Mouse (Mus musculus) heart, adult 2 months (tissue): Measurements from ENCODE around the gene Rps10. TPM values are rescaled to one million over a fixed set of nuclear protein-coding genes. Genes with fewer than 3 reads are reported as not detected.

Experiments
- DNase-seq, 2 experiments: peaks; one replicate each; pipeline ENCODE4 v3.0.0; 2021
- H3K27ac ChIP-seq: fragments of 200-600 bp; 2 replicates; pipeline ENCODE4 v1.8.1; 2022
- H3K27me3 ChIP-seq: fragments of 200-500 bp; 2 replicates; pipeline ENCODE4 v1.6.1; 2012; ENCODE audit warnings: mild to moderate bottlenecking, low read length, inconsistent platforms, mixed read lengths; ENCODE audit not compliant: control insufficient read depth, insufficient read depth
- H3K36me3 ChIP-seq: fragments of 200-500 bp; 2 replicates; pipeline ENCODE4 v1.6.1; 2012; ENCODE audit warnings: low read length, inconsistent platforms; ENCODE audit not compliant: control insufficient read depth, insufficient read depth
- H3K4me1 ChIP-seq: fragments of 200-500 bp; 2 replicates; pipeline ENCODE4 v1.6.1; 2011; ENCODE audit warnings: low read length; ENCODE audit not compliant: control insufficient read depth, insufficient read depth
- H3K4me3 ChIP-seq: fragments of 200-600 bp; 2 replicates; pipeline ENCODE4 v1.8.1; 2022
- H3K79me2 ChIP-seq: fragments of 200-500 bp; replicated peaks from 2 replicates; pipeline ENCODE4 v1.6.1; 2012; ENCODE audit warnings: mild to moderate bottlenecking, inconsistent platforms, low read length, moderate library complexity, mixed read lengths; ENCODE audit not compliant: control insufficient read depth, insufficient read depth
- H3K9ac ChIP-seq: fragments of 200-500 bp; 2 replicates; pipeline ENCODE4 v1.6.1; 2012; ENCODE audit warnings: low read depth, mild to moderate bottlenecking, control low read depth, inconsistent platforms, low read length, mixed read lengths
- CTCF ChIP-seq: fragments of 200-600 bp; IDR thresholded peaks from 2 replicates; pipeline ENCODE4 v1.8.1; 2022; ENCODE audit warnings: antibody characterized with exemption, mild to moderate bottlenecking, moderate library complexity
- EP300 ChIP-seq: fragments of 200-500 bp; IDR thresholded peaks from 2 replicates; pipeline ENCODE4 v1.6.1; 2011; ENCODE audit warnings: low read depth, low read length, control low read depth; ENCODE audit not compliant: insufficient read depth
- POLR2A ChIP-seq: fragments of 200-500 bp; IDR thresholded peaks from 2 replicates; pipeline ENCODE4 v1.6.1; 2011; ENCODE audit warnings: mild to moderate bottlenecking, low read depth, low read length, control low read depth; ENCODE audit not compliant: insufficient read depth
- WGBS: fragments of 180-500 bp; shearing (Covaris S2); methylation state at CpG from one replicate; pipeline ENCODE4 v1.1.7; 2018; 5-methylcytosine and 5-hydroxymethylcytosine counted together
- intact Hi-C: fragments of 180-260 bp; cut with DNase I; formaldehyde crosslinking; loops from one replicate; pipeline ENCODE4 v1.15.1; 2025
- polyA plus RNA-seq: library from polyadenylated mRNA; depleted of rRNA; stranded (reverse); fragments of >200 nt; gene quantifications from 2 replicates; pipeline ENCODE4 v1.2.3, GENCODE M21; 2012; rRNA removed
- total RNA-seq, 2 experiments: library from RNA; stranded (reverse); gene quantifications; 2 replicates each; pipeline ENCODE4 v1.2.3; 2021

Gene Rps10
- total and polyA plus RNA-seq, 3 experiments: 482 to 604 (median 529) TPM

DNA sequence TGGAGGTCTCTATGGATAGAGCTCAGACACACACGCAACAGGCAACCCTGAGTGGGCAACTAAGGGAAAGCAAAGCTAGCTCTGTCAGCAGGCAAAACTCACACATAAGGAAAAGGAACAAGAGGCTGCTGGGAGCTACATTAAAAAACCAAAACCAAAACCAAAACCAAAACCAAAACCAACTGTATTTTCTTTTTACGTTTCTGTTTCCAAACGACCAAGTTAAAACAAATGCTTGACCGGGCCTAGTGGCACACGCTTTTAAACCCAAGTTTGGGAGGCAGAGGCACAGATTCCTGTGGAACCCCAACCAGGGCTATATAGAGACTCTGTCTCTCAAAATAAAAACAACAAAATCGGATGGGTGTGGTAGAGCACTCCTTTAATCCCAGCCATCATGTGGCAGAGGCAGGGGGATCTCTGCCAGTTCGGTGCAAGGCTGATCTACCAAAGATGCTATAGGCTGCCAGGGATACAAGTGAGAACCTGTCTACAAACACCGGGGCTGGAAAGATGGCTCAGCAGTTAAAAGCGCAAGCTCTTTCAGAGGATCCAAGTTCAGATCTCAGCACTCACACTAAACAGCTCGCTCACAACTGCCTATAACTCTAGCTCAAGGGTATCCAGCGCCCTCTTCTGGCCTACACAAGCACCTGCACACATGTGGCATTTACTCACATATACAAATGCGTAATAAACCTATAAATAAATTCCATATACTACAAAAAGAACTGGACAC lies 44.5 kb downstream of the Rps10 start:
- no peak for TF ChIP-seq POLR2A
- peak; percentile 50 for TF ChIP-seq CTCF
- TF ChIP-seq EP300: no peak
- Histone ChIP-seq H3K4me1 (peaks cover 19% of the 10 kb centered on the region), H3K79me2 (no peaks in the 10 kb centered on the region; the same call in none of the 2 replicates), H3K36me3 (peaks cover 2% of the 10 kb centered on the region; the same call in 1 of the 2 replicates), H3K4me3 (peak overlapping the region; percentile 1; the same call in 1 of the 2 replicates), H3K27me3 (no peaks in the 10 kb centered on the region), H3K27ac (peak overlapping the region; percentile 52), H3K9ac (peak overlapping the region; percentile 54)
- intact Hi-C loops: no loop called here
- 64% methylated on average over 12 of the region's 12 CpGs for WGBS
- DNase-seq: no peak

DNA sequence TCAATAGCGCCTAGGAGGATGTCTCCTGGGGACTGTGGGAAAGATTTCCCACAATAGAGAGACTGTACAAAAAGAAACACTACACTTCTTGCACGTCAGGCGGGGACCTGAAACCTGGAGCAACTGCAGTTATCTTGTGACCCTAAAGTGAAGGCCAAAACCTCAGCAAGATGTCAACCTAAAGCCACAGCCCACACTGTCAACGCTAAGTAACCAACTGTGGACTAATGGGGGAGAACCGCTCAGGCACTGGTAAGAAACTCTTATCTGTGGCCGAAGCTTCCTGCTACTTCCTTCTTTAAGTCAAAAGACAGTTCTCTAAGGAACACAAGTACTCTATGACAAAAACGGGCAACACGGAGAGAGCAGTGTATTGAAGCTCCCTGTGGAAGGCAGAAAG lies 48.2 kb downstream of the Rps10 start:
- no peak for TF ChIP-seq POLR2A
- no peak for DNase-seq
- intact Hi-C loops: loop anchor here (5.0 kb wide), 1 partner anchor 34 kb away; the partner anchor contains the start of gene Nudt3
- H3K27me3 ChIP-seq: no peaks in the 10 kb centered on the region
- no peak overlapping the region for H3K4me3 ChIP-seq
- WGBS: 37% methylated on average over 8 of the region's 8 CpGs
- peaks cover 2% of the 10 kb centered on the region; the same call in 1 of the 2 replicates for H3K36me3 ChIP-seq
- no peaks in the 10 kb centered on the region; the same call in none of the 2 replicates for H3K79me2 ChIP-seq
- H3K9ac ChIP-seq: no peak overlapping the region; the same call in 1 of the 2 replicates
- H3K27ac ChIP-seq: peak overlapping the region; percentile 91
- H3K4me1 ChIP-seq: peaks cover 24% of the 10 kb centered on the region

DNA sequence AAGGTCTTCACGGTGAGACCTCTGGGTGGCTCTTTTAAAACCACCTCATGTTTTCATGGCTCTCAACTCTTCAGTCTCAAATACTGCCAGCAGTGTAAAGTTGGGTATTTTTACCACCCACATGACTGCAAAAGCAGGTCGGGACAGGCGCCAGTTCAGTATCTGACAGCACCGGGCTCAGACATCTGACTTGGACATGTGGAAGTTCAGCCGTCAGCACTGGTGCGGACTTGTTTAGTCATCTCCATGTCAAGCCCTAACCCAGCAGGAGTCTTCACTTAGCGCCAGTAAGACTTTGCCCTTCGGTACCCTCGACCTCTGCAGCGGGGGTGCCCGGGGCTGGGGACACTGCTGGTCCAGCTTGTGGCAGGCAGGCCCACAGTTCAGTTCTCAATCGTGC lies 49.2 kb downstream of the Rps10 start:
- Histone ChIP-seq H3K4me3 (no peak overlapping the region), H3K79me2 (no peaks in the 10 kb centered on the region; the same call in none of the 2 replicates), H3K36me3 (peaks cover 2% of the 10 kb centered on the region; the same call in 1 of the 2 replicates), H3K27me3 (no peaks in the 10 kb centered on the region), H3K27ac (peak overlapping the region; percentile 91), H3K4me1 (peaks cover 24% of the 10 kb centered on the region), H3K9ac (peak overlapping the region; percentile 50)
- intact Hi-C loops: loop anchor here (5.0 kb wide), 1 partner anchor 35 kb away; the partner anchor contains the start of gene Nudt3
- DNase-seq: peak; percentile 53 to 75
- TF ChIP-seq EP300 (peak; percentile 96), CTCF (no peak)
- 47% methylated on average over 12 of the region's 12 CpGs for WGBS

DNA sequence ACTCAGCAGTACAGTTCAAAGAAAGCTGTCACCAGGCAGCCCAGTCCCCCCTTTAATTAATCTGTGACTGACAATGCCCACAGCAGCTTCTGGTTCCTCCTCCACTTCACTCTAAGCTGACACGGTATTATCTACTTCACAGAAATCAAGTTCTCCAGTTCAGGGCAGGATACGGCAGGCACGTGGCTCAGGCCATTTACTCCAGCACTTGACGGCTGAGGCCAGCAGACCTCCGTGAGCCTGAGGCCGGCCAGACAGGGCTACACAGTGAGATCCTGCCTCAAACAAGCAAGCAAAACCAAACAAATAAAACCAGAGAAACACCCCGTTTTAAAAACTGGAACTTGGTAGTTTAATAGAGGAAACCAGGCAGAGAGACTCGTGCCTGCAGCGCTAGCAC lies 49.8 kb downstream of the Rps10 start:
- intact Hi-C loops: loop anchor here (5.0 kb wide), 1 partner anchor 36 kb away; the partner anchor contains the start of gene Nudt3
- Histone ChIP-seq H3K4me1 (peaks cover 21% of the 10 kb centered on the region), H3K27me3 (no peaks in the 10 kb centered on the region), H3K79me2 (no peaks in the 10 kb centered on the region; the same call in 1 of the 2 replicates), H3K36me3 (peaks cover 2% of the 10 kb centered on the region; the same call in 1 of the 2 replicates), H3K27ac (peak overlapping the region; percentile 91), H3K9ac (peak overlapping the region; percentile 50; the same call in 1 of the 2 replicates), H3K4me3 (no peak overlapping the region)
- 46% methylated on average over 9 of the region's 9 CpGs for WGBS
- TF ChIP-seq CTCF: no peak
- TF ChIP-seq EP300: 0 out of 2 replicates have a peak, but pooled peaks have one; percentile 40
- peak; percentile 37; the same call in 1 of the 2 replicates for TF ChIP-seq POLR2A
- DNase-seq: peak; percentile 56 to 69

DNA sequence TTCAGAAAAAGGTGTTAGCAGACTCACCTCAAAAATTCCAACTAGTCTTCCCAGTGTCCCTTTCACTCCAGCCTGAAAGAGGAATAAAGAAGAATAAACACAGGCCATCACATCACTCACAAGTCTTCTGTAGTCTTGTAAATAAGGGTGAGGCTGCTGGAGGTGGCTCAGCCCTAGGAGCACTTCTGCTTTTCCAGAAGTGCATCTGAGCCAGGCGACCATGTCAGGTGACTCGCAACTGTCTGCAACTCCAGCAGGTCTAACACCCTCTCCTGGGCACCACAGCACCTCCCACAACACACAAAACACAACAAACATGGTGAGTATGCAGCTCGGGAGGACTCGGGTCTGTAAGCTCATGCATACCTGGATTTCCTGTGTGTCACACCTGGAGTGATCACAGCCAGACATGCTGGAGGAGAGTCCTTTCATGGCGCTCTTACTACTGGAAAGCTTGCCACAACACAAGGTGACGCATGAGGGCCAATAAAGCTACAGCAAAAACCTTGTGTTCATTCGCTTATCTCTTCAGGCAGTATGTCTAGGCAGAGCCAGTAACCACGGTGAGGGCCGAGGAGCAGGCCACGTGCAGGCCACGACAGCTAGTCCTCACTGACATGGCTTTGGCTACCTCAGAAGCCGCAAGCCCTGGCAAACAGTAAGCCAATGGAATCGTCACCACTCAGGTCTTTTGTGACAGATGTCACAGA lies 53.1 kb downstream of the Rps10 start:
- Histone ChIP-seq H3K4me1 (peaks cover 10% of the 10 kb centered on the region), H3K79me2 (no peaks in the 10 kb centered on the region; the same call in 1 of the 2 replicates), H3K27ac (no peak overlapping the region), H3K36me3 (peaks cover 2% of the 10 kb centered on the region; the same call in 1 of the 2 replicates), H3K27me3 (no peaks in the 10 kb centered on the region), H3K9ac (no peak overlapping the region), H3K4me3 (no peak overlapping the region)
- WGBS: 69% methylated on average over 13 of the region's 13 CpGs
- no peak for TF ChIP-seq CTCF
- TF ChIP-seq POLR2A: no peak
- TF ChIP-seq EP300: no peak; the same call in 1 of the 2 replicates
- intact Hi-C loops: no loop called here
- no peak for DNase-seq

Other genes starting within 250 kb of the Rps10 start
- gene Grm4, start 115.3 kb downstream of the Rps10 start, total RNA-seq: under 1 TPM; 0.13 to 0.16 TPM
- 0.47 and 0.53 TPM in 2 replicates for gene Grm4, start 115.3 kb downstream of the Rps10 start, polyA plus RNA-seq
- 10 to 100 TPM; 47.5 to 48.2 TPM for gene Hmga1, start 80.2 kb downstream of the Rps10 start, total RNA-seq
- gene Hmga1, start 80.2 kb downstream of the Rps10 start, polyA plus RNA-seq: 73.8 and 78.0 TPM in 2 replicates
- gene AI413582, start 70.9 kb downstream of the Rps10 start, total RNA-seq: 1 to 10 TPM; 9.1 TPM
- 14.1 and 22.4 TPM in 2 replicates for gene AI413582, start 70.9 kb downstream of the Rps10 start, polyA plus RNA-seq
- gene Nudt3, start 13.2 kb downstream of the Rps10 start, total RNA-seq: 100 to 1,000 TPM; 330 to 346 TPM
- 143 and 189 TPM in 2 replicates for gene Nudt3, start 13.2 kb downstream of the Rps10 start, polyA plus RNA-seq
- not detected for gene RPS10-NUDT3, start 1.4 kb downstream of the Rps10 start, total RNA-seq
- not detected in 2 replicates for gene RPS10-NUDT3, start 1.4 kb downstream of the Rps10 start, polyA plus RNA-seq
- under 1 TPM; 0.44 to 0.45 TPM for gene Pacsin1, start 18.8 kb upstream of the Rps10 start, total RNA-seq
- 0.29 and 0.61 TPM in 2 replicates for gene Pacsin1, start 18.8 kb upstream of the Rps10 start, polyA plus RNA-seq
- not detected for gene Spdef, start 92.3 kb upstream of the Rps10 start, total RNA-seq
- 0.09 and 0.21 TPM in 2 replicates for gene Spdef, start 92.3 kb upstream of the Rps10 start, polyA plus RNA-seq
- 100 to 1,000 TPM; 136 to 151 TPM for gene D17Wsu92e, start 184.0 kb upstream of the Rps10 start, total RNA-seq
- 112 and 163 TPM in 2 replicates for gene D17Wsu92e, start 184.0 kb upstream of the Rps10 start, polyA plus RNA-seq
- 10 to 100 TPM; 44.5 to 55.2 TPM for gene Snrpc, start 201.5 kb upstream of the Rps10 start, total RNA-seq
- 43.4 and 52.4 TPM in 2 replicates for gene Snrpc, start 201.5 kb upstream of the Rps10 start, polyA plus RNA-seq
- 10 to 100 TPM; 14.7 to 19.4 TPM for gene Uhrf1bp1, start 219.8 kb upstream of the Rps10 start, total RNA-seq
- 5.3 and 10.1 TPM in 2 replicates for gene Uhrf1bp1, start 219.8 kb upstream of the Rps10 start, polyA plus RNA-seq